ENCODE assay signal across 9 mouse cellular contexts in the genomic region with DNA sequence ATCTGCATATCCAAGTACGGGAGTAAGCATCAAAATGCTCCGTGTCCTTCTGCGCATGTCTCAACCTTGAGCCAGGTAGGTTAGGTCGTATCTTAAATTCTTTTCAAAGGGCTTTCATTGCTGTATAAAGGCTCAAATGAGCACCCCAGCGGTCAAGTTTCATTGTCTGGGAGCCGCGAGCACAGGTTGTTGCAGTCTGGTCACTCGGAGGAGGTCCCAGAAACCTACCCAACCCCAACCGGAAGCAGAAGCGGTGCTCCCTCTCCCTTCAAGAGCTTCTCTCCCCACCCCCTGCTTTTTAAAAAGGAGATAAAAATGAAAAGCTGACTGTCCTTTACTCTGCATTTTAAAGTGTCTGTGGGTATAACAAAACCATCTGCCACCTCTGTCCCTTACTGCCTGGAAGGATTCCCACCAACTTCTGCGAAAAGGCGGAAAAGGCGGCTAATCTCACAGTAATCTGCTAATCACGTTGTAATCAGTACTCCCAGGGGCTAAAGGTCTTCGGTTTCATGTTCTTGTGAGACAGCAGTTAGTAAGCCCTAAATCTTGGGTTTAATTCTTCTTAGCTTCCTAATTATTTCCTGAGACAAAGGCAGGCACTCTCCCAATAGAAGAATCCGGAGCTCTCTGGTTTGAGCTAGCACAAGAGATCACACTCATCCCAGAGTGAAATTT.
DNase-seq lines count a peak whose midpoint lies in the region; ATAC-seq and TF ChIP-seq lines count a peak whose summit lies in the region.
"Had no signal": no experiment of that assay in that cellular context is flagged by ENCODE, and none has a peak within 500 bp of the region (broad histone marks: within the 10 kb centered on the region; RNA-seq: fewer than 3 reads in every experiment).

No protein-coding gene starts in this region.

- intact Hi-C loops in heart, postnatal 14 days (cut with DNase I): no loop called here

- WGBS in heart, embryonic 12.5 days: 22% methylated on average over 16 of the region's 16 CpGs
- WGBS in hindbrain, embryonic 16.5 days: 50% methylated on average over 16 of the region's 16 CpGs
- 49% methylated on average over 16 of the region's 16 CpGs for WGBS in liver, adult 2 months
- WGBS in stomach, embryonic 16.5 days: 30% methylated on average over 16 of the region's 16 CpGs

- no peak overlapping the region for H3K27ac ChIP-seq in heart, embryonic 12.5 days (ENCODE audit: poor library complexity, severe bottlenecking)
- no peak overlapping the region for H3K27ac ChIP-seq in hindbrain, embryonic 16.5 days (ENCODE audit: low read depth, low read length)
- no peak overlapping the region for H3K27ac ChIP-seq in liver, adult 2 months (replicated peaks; ENCODE audit: insufficient read depth, low read depth, low read length)
- no peak overlapping the region for H3K27ac ChIP-seq in stomach, embryonic 16.5 days (ENCODE audit: low read length)
- H3K27ac ChIP-seq: hindbrain, embryonic 15.5 days had no signal

- DNase-seq in heart, postnatal 14 days: no peak
- peak; percentile 2 for DNase-seq in brain, adult 2 months (ENCODE audit: low read depth, low spot score)
- peak; percentile 12 for DNase-seq in liver, adult 2 months (ENCODE audit: extremely low read depth, low read depth, low spot score)
- DNase-seq in ovary, postnatal 10 days (ENCODE audit: low spot score): no peak
- no peak for DNase-seq in gastrocnemius, adult 8-10 months (ENCODE audit: low spot score in 2 of 2)

- peak overlapping the region; percentile 51; the same call in 1 of the 2 replicates for H3K9ac ChIP-seq in heart, embryonic 12.5 days
- H3K9ac ChIP-seq in hindbrain, embryonic 16.5 days (ENCODE audit: low read depth, low read length): no peak overlapping the region
- no peak overlapping the region for H3K9ac ChIP-seq in liver, adult 2 months (ENCODE audit: low read depth, low read length)
- no peak overlapping the region for H3K9ac ChIP-seq in stomach, embryonic 16.5 days (ENCODE audit: low read length)
- H3K9ac ChIP-seq: hindbrain, embryonic 15.5 days had no signal

- H3K36me3 ChIP-seq in heart, embryonic 12.5 days: no peaks in the 10 kb centered on the region
- no peaks in the 10 kb centered on the region for H3K36me3 ChIP-seq in hindbrain, embryonic 16.5 days (ENCODE audit: control insufficient read depth, insufficient read depth, low read length)
- H3K36me3 ChIP-seq in liver, adult 2 months (ENCODE audit: control insufficient read depth, insufficient read depth, low read length): no peaks in the 10 kb centered on the region
- no peaks in the 10 kb centered on the region for H3K36me3 ChIP-seq in stomach, embryonic 16.5 days (ENCODE audit: control insufficient read depth, insufficient read depth, low read length)
- H3K36me3 ChIP-seq: hindbrain, embryonic 15.5 days had no signal

- H3K4me1 ChIP-seq in heart, embryonic 12.5 days (replicated peaks): 0 out of 2 replicates have a peak, but pooled peaks cover 5% of the 10 kb centered on the region
- H3K4me1 ChIP-seq in hindbrain, embryonic 16.5 days (ENCODE audit: control insufficient read depth, insufficient read depth, low read depth, low read length): no peaks in the 10 kb centered on the region
- H3K4me1 ChIP-seq in liver, adult 2 months (ENCODE audit: control insufficient read depth, insufficient read depth, low read length): no peaks in the 10 kb centered on the region
- no peaks in the 10 kb centered on the region for H3K4me1 ChIP-seq in stomach, embryonic 16.5 days (ENCODE audit: control insufficient read depth, insufficient read depth, low read length)
- H3K4me1 ChIP-seq: hindbrain, embryonic 15.5 days had no signal

- H3K4me2 ChIP-seq in heart, embryonic 12.5 days: peak overlapping the region; percentile 59
- peak overlapping the region; percentile 25; the same call in 1 of the 2 replicates for H3K4me2 ChIP-seq in hindbrain, embryonic 16.5 days (ENCODE audit: low read length)
- H3K4me2 ChIP-seq in stomach, embryonic 16.5 days (ENCODE audit: low read depth, low read length): peak overlapping the region; percentile 46
- H3K4me2 ChIP-seq: hindbrain, embryonic 15.5 days had no signal

- no peak for TF ChIP-seq POLR2A in liver, adult 2 months (IDR thresholded peaks at IDR 0.05; ENCODE audit: extremely low read depth, insufficient read depth, low read length)

- TF ChIP-seq CTCF in liver, adult 2 months (IDR thresholded peaks at IDR 0.05; ENCODE audit: low read depth, low read length): no peak

- no peaks in the 10 kb centered on the region for H3K79me2 ChIP-seq in liver, adult 2 months (ENCODE audit: control insufficient read depth, insufficient read depth, low read length)

- H3K4me3 ChIP-seq in heart, embryonic 12.5 days: peak overlapping the region; percentile 25
- no peak overlapping the region for H3K4me3 ChIP-seq in hindbrain, embryonic 16.5 days (ENCODE audit: low read length)
- no peak overlapping the region; the same call in 1 of the 2 replicates for H3K4me3 ChIP-seq in liver, adult 2 months (ENCODE audit: insufficient read depth, low read depth, low read length)
- peak overlapping the region; percentile 20 for H3K4me3 ChIP-seq in stomach, embryonic 16.5 days (replicated peaks; ENCODE audit: low read length)
- H3K4me3 ChIP-seq: hindbrain, embryonic 15.5 days had no signal

- no peak for ATAC-seq in heart, embryonic 12.5 days (ENCODE audit: insufficient number of reproducible peaks, low FRiP score)
- ATAC-seq in hindbrain, embryonic 16.5 days: no peak
- no peak for ATAC-seq in stomach, embryonic 16.5 days (ENCODE audit: insufficient read depth, low FRiP score)

- peaks cover 15% of the 10 kb centered on the region; the same call in 1 of the 2 replicates for H3K27me3 ChIP-seq in heart, embryonic 12.5 days (replicated peaks)
- no peaks in the 10 kb centered on the region for H3K27me3 ChIP-seq in hindbrain, embryonic 16.5 days (replicated peaks; ENCODE audit: control insufficient read depth, insufficient read depth, low read length)
- H3K27me3 ChIP-seq in liver, adult 2 months (ENCODE audit: control insufficient read depth, insufficient read depth, low read length): no peaks in the 10 kb centered on the region
- no peaks in the 10 kb centered on the region for H3K27me3 ChIP-seq in stomach, embryonic 16.5 days (ENCODE audit: control insufficient read depth, insufficient read depth, low read length)
- H3K27me3 ChIP-seq: hindbrain, embryonic 15.5 days had no signal

- H3K9me3 ChIP-seq in heart, embryonic 12.5 days (replicated peaks): no peaks in the 10 kb centered on the region
- H3K9me3 ChIP-seq in hindbrain, embryonic 16.5 days (ENCODE audit: control insufficient read depth, low read length): no peaks in the 10 kb centered on the region
- H3K9me3 ChIP-seq in stomach, embryonic 16.5 days (replicated peaks; ENCODE audit: control insufficient read depth, low read length): no peaks in the 10 kb centered on the region
- H3K9me3 ChIP-seq: hindbrain, embryonic 15.5 days had no signal

Comparison
In these comparisons a context has a peak if more than half of its experiments do, and no peak if none do; other contexts are left out.
1. H3K4me3 ChIP-seq: peak in heart, embryonic 12.5 days (single experiment) and stomach, embryonic 16.5 days (single experiment); none in hindbrain, embryonic 16.5 days (single experiment) and liver, adult 2 months (single experiment).
2. DNase-seq: peak in brain, adult 2 months (single experiment) and liver, adult 2 months (single experiment); none in heart, postnatal 14 days (0 of 2), ovary, postnatal 10 days (single experiment) and gastrocnemius, adult 8-10 months (0 of 2).
3. Peak in every context shown above with its lines, with median percentiles within 50 percentile points of each other: H3K4me2 ChIP-seq.